Mouse (Mus musculus) forebrain, embryonic 16.5 days (tissue): Measurements from ENCODE around the gene Abtb2. TPM values are rescaled to one million over a fixed set of nuclear protein-coding genes. Genes with fewer than 3 reads are reported as not detected.
"Not testable (repeated sequence)": the region's sequence is repeated elsewhere in the genome, so short reads cannot be mapped to it uniquely, and the experiment has no call there.

ENCODE experiments used
- ATAC-seq: fragments of 200-750 bp; cut with Nextera tagmentation; 2 replicates; pipeline ENCODE4 v1.8.0; 2017; ENCODE audit warnings: mild to moderate bottlenecking, moderate library complexity
- H3K27ac ChIP-seq: fragments of 300-500 bp; sonication (generic); 2 replicates; pipeline ENCODE4 v1.5.1; 2014; ENCODE audit warnings: low read length, control low read depth
- H3K27me3 ChIP-seq: fragments of 300-500 bp; sonication (generic); replicated peaks from 2 replicates; pipeline ENCODE4 v1.6.1; 2014; ENCODE audit warnings: low read length; ENCODE audit not compliant: control insufficient read depth, insufficient read depth
- H3K36me3 ChIP-seq: fragments of 300-500 bp; sonication (generic); 2 replicates; pipeline ENCODE4 v1.6.1; 2014; ENCODE audit not compliant: control insufficient read depth, insufficient read depth
- H3K4me1 ChIP-seq: fragments of 300-500 bp; sonication (generic); replicated peaks from 2 replicates; pipeline ENCODE4 v1.6.1; 2014; ENCODE audit warnings: low read length; ENCODE audit not compliant: control insufficient read depth, insufficient read depth
- H3K4me2 ChIP-seq: fragments of 300-500 bp; sonication (generic); 2 replicates; pipeline ENCODE4 v1.6.1; 2014; ENCODE audit warnings: mild to moderate bottlenecking, low read length, control low read depth
- H3K4me3 ChIP-seq: fragments of 300-500 bp; sonication (generic); replicated peaks from 2 replicates; pipeline ENCODE4 v1.5.1; 2014; ENCODE audit warnings: mild to moderate bottlenecking, low read length, control low read depth
- H3K9ac ChIP-seq: fragments of 300-500 bp; sonication (generic); replicated peaks from 2 replicates; pipeline ENCODE4 v1.6.1; 2014; ENCODE audit warnings: low read depth, low read length, control low read depth
- H3K9me3 ChIP-seq: fragments of 300-500 bp; sonication (generic); 2 replicates; pipeline ENCODE4 v1.6.1; 2016; ENCODE audit warnings: low read length; ENCODE audit not compliant: control insufficient read depth
- WGBS: fragments of 180-500 bp; shearing (Covaris S2); extraction: QIAGEN DNeasy Blood & Tissue Kit; methylation state at CpG from one replicate; pipeline ENCODE4 v1.1.7; 2014; 5-methylcytosine and 5-hydroxymethylcytosine counted together
- polyA plus RNA-seq: library from polyadenylated mRNA; unstranded; fragments of >200 nt; fragmentation: Nextera tagmentation; extraction: Ambion mirVana; gene quantifications from 2 replicates; pipeline ENCODE4 v1.2.1, GENCODE M21; 2015

Abtb2 gene
- polyA plus RNA-seq: 7.4 and 7.8 TPM in 2 replicates

- H3K27ac ChIP-seq: peak within 1 kb of the TSS; percentile 62
These were observed at the start of gene Abtb2 for GRCm38 (mm10) chr2:103565732-103566422. Gene Abtb2, plus strand, starts transcription at chr2:103566310.

GRCm38 (mm10) chr2:103516472-103516871, 49.6 kb upstream of the Abtb2 start:
- ATAC-seq: no peak
- Histone ChIP-seq H3K27ac (no peak overlapping the region), H3K4me3 (no peak overlapping the region), H3K4me2 (no peak overlapping the region), H3K36me3 (no peaks in the 10 kb centered on the region), H3K4me1 (no peaks in the 10 kb centered on the region), H3K9ac (no peak overlapping the region), H3K9me3 (no peaks in the 10 kb centered on the region), H3K27me3 (no peaks in the 10 kb centered on the region)
- WGBS: 71% methylated on average over 1 of the region's 1 CpGs

More at GRCm38 (mm10) chr2:103565732-103566422, at the start of gene Abtb2:
- Histone ChIP-seq H3K4me3 (peak within 1 kb of the TSS; percentile 67), H3K9me3 (no peaks in the 10 kb centered on the region), H3K4me1 (peaks cover 26% of the 10 kb centered on the region), H3K9ac (peak within 1 kb of the TSS; percentile 65), H3K36me3 (no peaks in the 10 kb centered on the region), H3K27me3 (no peaks in the 10 kb centered on the region; the same call in 1 of the 2 replicates), H3K4me2 (peak within 1 kb of the TSS; percentile 99)
- ATAC-seq: peak; percentile 98
- under 1% methylated on average over 34 of the region's 34 CpGs for WGBS

- 87% methylated on average over 1 of the region's 1 CpGs for WGBS
- H3K4me1 ChIP-seq: no peaks in the 10 kb centered on the region
These were observed 40.5 kb upstream of the Abtb2 start for GRCm38 (mm10) chr2:103525596-103525995.

GRCm38 (mm10) chr2:103547132-103547531, 19.0 kb upstream of the Abtb2 start:
- ATAC-seq: no peak
- Histone ChIP-seq H3K27me3 (no peaks in the 10 kb centered on the region), H3K9me3 (no peaks in the 10 kb centered on the region), H3K4me2 (no peak overlapping the region), H3K9ac (no peak overlapping the region), H3K36me3 (no peaks in the 10 kb centered on the region), H3K4me3 (no peak overlapping the region), H3K4me1 (no peaks in the 10 kb centered on the region), H3K27ac (no peak overlapping the region)
- WGBS: 9% methylated on average over 2 of the region's 2 CpGs

More at GRCm38 (mm10) chr2:103525596-103525995, 40.5 kb upstream of the Abtb2 start:
- Histone ChIP-seq H3K36me3 (no peaks in the 10 kb centered on the region), H3K27ac (no peak overlapping the region), H3K4me3 (no peak overlapping the region), H3K9me3 (no peaks in the 10 kb centered on the region), H3K4me2 (no peak overlapping the region), H3K27me3 (no peaks in the 10 kb centered on the region), H3K9ac (no peak overlapping the region)
- ATAC-seq: no peak

- not testable (repeated sequence) for H3K9me3 ChIP-seq, H3K4me1 ChIP-seq, H3K4me2 ChIP-seq, H3K9ac ChIP-seq, H3K27me3 ChIP-seq, H3K27ac ChIP-seq, H3K4me3 ChIP-seq, ATAC-seq, H3K36me3 ChIP-seq
- 79% methylated on average over 2 of the region's 2 CpGs for WGBS
These were observed 15.8 kb upstream of the Abtb2 start for GRCm38 (mm10) chr2:103550301-103550700.

GRCm38 (mm10) chr2:103554041-103554440, 12.1 kb upstream of the Abtb2 start:
- Histone ChIP-seq H3K9ac (no peak overlapping the region), H3K4me3 (no peak overlapping the region), H3K4me2 (no peak overlapping the region), H3K9me3 (no peaks in the 10 kb centered on the region), H3K27ac (no peak overlapping the region), H3K4me1 (no peaks in the 10 kb centered on the region), H3K27me3 (no peaks in the 10 kb centered on the region), H3K36me3 (no peaks in the 10 kb centered on the region)
- ATAC-seq: no peak
- WGBS: 79% methylated on average over 2 of the region's 2 CpGs

GRCm38 (mm10) chr2:103556125-103556877, 9.8 kb upstream of the Abtb2 start:
- Histone ChIP-seq H3K4me3 (no peak overlapping the region), H3K27me3 (no peaks in the 10 kb centered on the region), H3K4me2 (no peak overlapping the region), H3K4me1 (no peaks in the 10 kb centered on the region), H3K27ac (no peak overlapping the region), H3K9ac (no peak overlapping the region), H3K36me3 (no peaks in the 10 kb centered on the region), H3K9me3 (no peaks in the 10 kb centered on the region)
- WGBS: 65% methylated on average over 10 of the region's 10 CpGs
- ATAC-seq: no peak

GRCm38 (mm10) chr2:103560955-103561354, 5.2 kb upstream of the Abtb2 start:
- Histone ChIP-seq H3K4me2 (no peak overlapping the region), H3K27me3 (no peaks in the 10 kb centered on the region; the same call in 1 of the 2 replicates), H3K9me3 (no peaks in the 10 kb centered on the region), H3K9ac (no peak overlapping the region), H3K4me1 (peaks cover 10% of the 10 kb centered on the region), H3K27ac (no peak overlapping the region), H3K36me3 (no peaks in the 10 kb centered on the region), H3K4me3 (no peak overlapping the region)
- 75% methylated on average over 4 of the region's 4 CpGs for WGBS
- ATAC-seq: no peak

GRCm38 (mm10) chr2:103564427-103565023, 1.6 kb upstream of the Abtb2 start:
- 12% methylated on average over 8 of the region's 8 CpGs for whole genome bisulfite sequencing
- H3K27me3 ChIP-seq: no peaks in the 10 kb centered on the region; the same call in 1 of the 2 replicates
- no peaks in the 10 kb centered on the region for H3K36me3 ChIP-seq
- no peak overlapping the region for H3K27ac ChIP-seq
- H3K4me3 ChIP-seq: peak overlapping the region; percentile 67
- peaks cover 26% of the 10 kb centered on the region for H3K4me1 ChIP-seq
- no peaks in the 10 kb centered on the region for H3K9me3 ChIP-seq
- H3K9ac ChIP-seq: no peak overlapping the region; the same call in 1 of the 2 replicates
- no peak for ATAC-seq
- peak overlapping the region; percentile 99 for H3K4me2 ChIP-seq
